In the genomic region with DNA sequence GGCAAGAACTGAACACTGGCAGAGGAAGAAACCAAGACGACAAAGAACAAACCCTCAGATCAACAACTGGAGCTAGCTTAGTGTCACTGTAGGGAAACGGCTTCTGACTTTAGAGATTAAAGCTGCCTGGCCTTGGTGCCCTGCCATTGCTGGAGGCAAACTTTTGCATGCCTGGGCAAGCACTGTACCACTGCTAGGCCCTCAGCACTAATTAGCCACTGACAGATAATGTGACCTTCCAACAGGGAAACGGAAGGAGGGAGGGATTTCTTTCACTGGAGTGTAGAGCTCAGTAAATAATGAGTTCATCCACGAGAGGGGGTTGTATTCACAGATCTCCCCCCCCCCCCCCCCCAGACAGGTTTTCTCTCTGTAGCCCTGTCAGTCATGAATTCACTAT, we compare ENCODE assay signal across 35 mouse cellular contexts. TPM values are rescaled to one million over a fixed set of nuclear protein-coding genes. Genes with fewer than 3 reads are reported as not detected.
A peak's percentile ranks its signal among the peaks of the same experiment; 100 is the strongest.
DNase-seq lines count a peak whose midpoint lies in the region; ATAC-seq and TF ChIP-seq lines count a peak whose summit lies in the region.
"Had no signal": no experiment of that assay in that cellular context is flagged by ENCODE, and none has a peak within 500 bp of the region (broad histone marks: within the 10 kb centered on the region; RNA-seq: fewer than 3 reads in every experiment).

No protein-coding gene starts in this region.

- no peak overlapping the region for H3K27ac ChIP-seq in kidney, postnatal 0 days
- H3K27ac ChIP-seq in intestine, embryonic 16.5 days (ENCODE audit: low read length) = no peak overlapping the region
- H3K27ac ChIP-seq: embryonic facial prominence, embryonic 12.5 days; forebrain, embryonic 10.5 days; forebrain, embryonic 15.5 days; gastrocnemius, adult 2 months; hindbrain, embryonic 13.5 days; layer of hippocampus, adult 2 months; left cerebral cortex, adult 2 months; limb, embryonic 12.5 days; liver, embryonic 15.5 days; neural tube, embryonic 15.5 days had no signal

- DNase-seq in kidney, postnatal 0 days (ENCODE audit: low spot score) = peak; percentile 25
- no peak for DNase-seq in kidney, postnatal 10 days
- peak; percentile 41 for DNase-seq in retina, postnatal 1 day
- no peak for DNase-seq in retina, embryonic 14.5 days (ENCODE audit: low spot score)
- peak; percentile 74 for DNase-seq in R1 (ENCODE audit: low read depth, low spot score)
- no peak for DNase-seq in urinary bladder, adult 18-20 months (ENCODE audit: low spot score in 2 of 2)
- DNase-seq: adrenal gland, postnatal 25 days; cerebellum, adult 11-12 months; cerebellum, adult 9-11 months; embryo, embryonic 11 days; gastrocnemius, adult 2 months; gastrocnemius, postnatal 36 days; heart, postnatal 4 days; kidney, postnatal 14 days; lung, embryonic 14.5 days; lung, postnatal 14 days; midbrain, embryonic 14.5 days; spleen, adult 18-20 months; thymus, adult 18-20 months; thymus, postnatal 25 days had no signal

- H3K36me3 ChIP-seq in kidney, postnatal 0 days (ENCODE audit: insufficient read depth, low read length) = peaks cover 74% of the 10 kb centered on the region
- peaks cover 43% of the 10 kb centered on the region for H3K36me3 ChIP-seq in intestine, embryonic 16.5 days (ENCODE audit: control insufficient read depth, insufficient read depth, low read length)

- no peak for ATAC-seq in kidney, postnatal 0 days (replicated peaks; ENCODE audit: low FRiP score, low read depth)
- no peak for ATAC-seq in intestine, embryonic 16.5 days
- ATAC-seq: activated CD4-positive, CD25-positive, alpha-beta regulatory T cell, adult 4 months; CD4-positive, CD25-positive, alpha-beta regulatory T cell, adult 4 months; forebrain, embryonic 15.5 days; intestine, postnatal 0 days had no signal

- no peaks in the 10 kb centered on the region for H3K4me1 ChIP-seq in kidney, postnatal 0 days (replicated peaks; ENCODE audit: insufficient read depth, low read length)
- no peaks in the 10 kb centered on the region for H3K4me1 ChIP-seq in intestine, embryonic 16.5 days (ENCODE audit: control insufficient read depth, insufficient read depth, low read length)
- H3K4me1 ChIP-seq: embryonic facial prominence, embryonic 12.5 days; forebrain, embryonic 10.5 days; forebrain, embryonic 15.5 days; hindbrain, embryonic 13.5 days; limb, embryonic 12.5 days; liver, embryonic 15.5 days; neural tube, embryonic 15.5 days had no signal

- H3K27me3 ChIP-seq in kidney, postnatal 0 days (ENCODE audit: insufficient read depth, low read length) = no peaks in the 10 kb centered on the region
- H3K27me3 ChIP-seq in intestine, embryonic 16.5 days (replicated peaks; ENCODE audit: control insufficient read depth, insufficient read depth, low read length) = no peaks in the 10 kb centered on the region
- H3K27me3 ChIP-seq: embryonic facial prominence, embryonic 12.5 days; forebrain, embryonic 15.5 days; hindbrain, embryonic 13.5 days; limb, embryonic 12.5 days; liver, embryonic 15.5 days; neural tube, embryonic 15.5 days had no signal

- no peaks in the 10 kb centered on the region for H3K9me3 ChIP-seq in kidney, postnatal 0 days (replicated peaks; ENCODE audit: low read length)
- H3K9me3 ChIP-seq in intestine, embryonic 16.5 days (ENCODE audit: control insufficient read depth, low read length) = no peaks in the 10 kb centered on the region
- H3K9me3 ChIP-seq: embryonic facial prominence, embryonic 12.5 days; forebrain, embryonic 10.5 days; forebrain, embryonic 15.5 days; G1E; hindbrain, embryonic 13.5 days; limb, embryonic 12.5 days; liver, embryonic 15.5 days; neural tube, embryonic 15.5 days had no signal

- TF ChIP-seq CTCF in kidney, postnatal 0 days (IDR thresholded peaks at IDR 0.05; ENCODE audit: low read depth) = no peak

- H3K4me3 ChIP-seq in kidney, postnatal 0 days (replicated peaks; ENCODE audit: low read depth, low read length) = no peak overlapping the region
- no peak overlapping the region for H3K4me3 ChIP-seq in intestine, embryonic 16.5 days (ENCODE audit: low read length)
- H3K4me3 ChIP-seq: embryonic facial prominence, embryonic 12.5 days; forebrain, embryonic 10.5 days; forebrain, embryonic 15.5 days; gastrocnemius, adult 2 months; hindbrain, embryonic 13.5 days; layer of hippocampus, adult 2 months; left cerebral cortex, adult 2 months; limb, embryonic 12.5 days; liver, embryonic 15.5 days; neural tube, embryonic 15.5 days had no signal

- WGBS in kidney, postnatal 0 days = 39% methylated on average over 4 of the region's 4 CpGs
- 67% methylated on average over 4 of the region's 4 CpGs for WGBS in intestine, embryonic 16.5 days

- H3K9ac ChIP-seq in kidney, postnatal 0 days (ENCODE audit: low read depth, low read length) = no peak overlapping the region
- no peak overlapping the region for H3K9ac ChIP-seq in intestine, embryonic 16.5 days (ENCODE audit: low read depth, low read length)
- H3K9ac ChIP-seq: embryonic facial prominence, embryonic 12.5 days; forebrain, embryonic 15.5 days; hindbrain, embryonic 13.5 days; limb, embryonic 12.5 days; liver, embryonic 15.5 days; lung, embryonic 14.5 days; neural tube, embryonic 15.5 days had no signal

- H3K4me2 ChIP-seq in kidney, postnatal 0 days (ENCODE audit: low read length) = no peak overlapping the region
- no peak overlapping the region for H3K4me2 ChIP-seq in intestine, embryonic 16.5 days (ENCODE audit: low read depth, low read length)
- H3K4me2 ChIP-seq: embryonic facial prominence, embryonic 12.5 days; forebrain, embryonic 15.5 days; heart, embryonic 11.5 days; hindbrain, embryonic 13.5 days; limb, embryonic 12.5 days; liver, embryonic 15.5 days; lung, embryonic 14.5 days; neural tube, embryonic 15.5 days had no signal

RNA-seq across cellular contexts. Expression of a gene that starts 15.2 kb away (rescaled TPM):
- 55.3 and 59.3 TPM in 2 replicates for polyA plus RNA-seq in kidney, postnatal 0 days (2015; fragmentation: Nextera tagmentation; extraction: Ambion mirVana)
- polyA plus RNA-seq in intestine, embryonic 16.5 days (2015; fragmentation: Nextera tagmentation; extraction: Ambion mirVana) = 41.2 and 49.3 TPM in 2 replicates

RNA-seq across cellular contexts. Expression of a gene that starts 21.6 kb away (rescaled TPM):
- polyA plus RNA-seq in kidney, postnatal 0 days (2015; fragmentation: Nextera tagmentation; extraction: Ambion mirVana) = 13.4 and 13.8 TPM in 2 replicates
- polyA plus RNA-seq in intestine, embryonic 16.5 days (2015; fragmentation: Nextera tagmentation; extraction: Ambion mirVana) = 7.2 and 8.4 TPM in 2 replicates

RNA-seq across cellular contexts. Expression of a gene that starts 27.3 kb away (rescaled TPM):
- polyA plus RNA-seq in kidney, postnatal 0 days (2015; fragmentation: Nextera tagmentation; extraction: Ambion mirVana) = 18.5 and 19.9 TPM in 2 replicates
- polyA plus RNA-seq in intestine, embryonic 16.5 days (2015; fragmentation: Nextera tagmentation; extraction: Ambion mirVana) = 11.3 and 11.8 TPM in 2 replicates

Comparison
In these comparisons a context has a peak if more than half of its experiments do, and no peak if none do; other contexts are left out.
1. DNase-seq: peak in kidney, postnatal 0 days (single experiment), retina, postnatal 1 day (single experiment) and R1 (single experiment); none in kidney, postnatal 10 days (single experiment), retina, embryonic 14.5 days (single experiment) and urinary bladder, adult 18-20 months (0 of 2).